Mouse (Mus musculus) left cerebral cortex, postnatal 14 days (tissue): Measurements from ENCODE around the gene Oxsr1. TPM values are rescaled to one million over a fixed set of nuclear protein-coding genes. Genes with fewer than 3 reads are reported as not detected.

Source experiments
- total RNA-seq, 2 experiments: library from RNA; stranded (reverse); gene quantifications; 2 replicates each; pipeline ENCODE4 v1.2.3; 2021

Oxsr1 gene
- total RNA-seq, 2 experiments from 2014 or later: 33.2 to 36.4 TPM

Other genes starting within 250 kb of the Oxsr1 start
- 10 to 100 TPM; 11.5 to 12.1 TPM for gene Plcd1, start 228.9 kb downstream of the Oxsr1 start, total RNA-seq
- 1 to 10 TPM; 1.8 to 3.1 TPM for gene Dlec1, start 219.9 kb downstream of the Oxsr1 start, total RNA-seq
- gene Acaa1b, start 165.3 kb downstream of the Oxsr1 start, total RNA-seq: 1 to 10 TPM; 1.2 to 2.2 TPM
- not detected for gene Gm47289, start 163.3 kb downstream of the Oxsr1 start, total RNA-seq
- gene Slc22a13, start 113.3 kb downstream of the Oxsr1 start, total RNA-seq: under 1 TPM in 1 of 2 experiments, not detected in 1; 0.19 TPM
- 10 to 100 TPM; 67.2 to 73.8 TPM for gene Acaa1a, start 17.2 kb upstream of the Oxsr1 start, total RNA-seq
- gene Myd88, start 19.0 kb upstream of the Oxsr1 start, total RNA-seq: 1 to 10 TPM; 5.5 to 5.8 TPM
- gene Xylb, start 35.0 kb upstream of the Oxsr1 start, total RNA-seq: 1 to 10 TPM; 3.8 to 3.9 TPM
- gene Slc22a14, start 43.1 kb upstream of the Oxsr1 start, total RNA-seq: not detected
- gene Acvr2b, start 79.7 kb upstream of the Oxsr1 start, total RNA-seq: 10 to 100 TPM; 12.7 to 14.6 TPM
- gene Exog, start 122.5 kb upstream of the Oxsr1 start, total RNA-seq: 10 to 100 TPM; 23.8 to 24.7 TPM